Mouse (Mus musculus) E14TG2a.4 (cell line): ENCODE measurements at regions not wholly inside any gene's neighbourhood (a gene's known extent, or its start where the extent isn't known, plus 50 kb on each side); places are given as distances from the start of the nearest gene placed in this dataset.
"Not testable (repeated sequence)": the region's sequence is repeated elsewhere in the genome, so short reads cannot be mapped to it uniquely, and the experiment has no call there.

Source experiments
- H3K27me3 ChIP-seq: 2 replicates; pipeline ENCODE4 v1.6.1; 2014; ENCODE audit warnings: low read length, control low read depth; ENCODE audit not compliant: insufficient read depth
- H3K36me3 ChIP-seq: 2 replicates; pipeline ENCODE4 v1.6.1; 2014; ENCODE audit warnings: low read length, control low read depth; ENCODE audit not compliant: insufficient read depth
- H3K4me1 ChIP-seq: replicated peaks from 2 replicates; pipeline ENCODE4 v1.6.1; 2014; ENCODE audit warnings: low read depth, low read length, control low read depth
- H3K4me3 ChIP-seq: replicated peaks from 2 replicates; pipeline ENCODE4 v1.5.1; 2014; ENCODE audit warnings: mild to moderate bottlenecking, low read length
- H3K9me3 ChIP-seq: 2 replicates; pipeline ENCODE4 v1.6.1; 2014; ENCODE audit warnings: low read length, control low read depth
- CTCF ChIP-seq: conservative IDR thresholded peaks from 2 replicates; pipeline ENCODE4 v1.5.1; 2014; ENCODE audit warnings: low read length
- NANOG ChIP-seq: IDR thresholded peaks from 2 replicates; pipeline ENCODE4 v1.6.1; 2014; ENCODE audit warnings: borderline replicate concordance, low read length, mixed read lengths
- POU5F1 ChIP-seq: IDR thresholded peaks from 2 replicates; pipeline ENCODE4 v1.6.1; 2014; ENCODE audit warnings: low read length, borderline replicate concordance

DNA sequence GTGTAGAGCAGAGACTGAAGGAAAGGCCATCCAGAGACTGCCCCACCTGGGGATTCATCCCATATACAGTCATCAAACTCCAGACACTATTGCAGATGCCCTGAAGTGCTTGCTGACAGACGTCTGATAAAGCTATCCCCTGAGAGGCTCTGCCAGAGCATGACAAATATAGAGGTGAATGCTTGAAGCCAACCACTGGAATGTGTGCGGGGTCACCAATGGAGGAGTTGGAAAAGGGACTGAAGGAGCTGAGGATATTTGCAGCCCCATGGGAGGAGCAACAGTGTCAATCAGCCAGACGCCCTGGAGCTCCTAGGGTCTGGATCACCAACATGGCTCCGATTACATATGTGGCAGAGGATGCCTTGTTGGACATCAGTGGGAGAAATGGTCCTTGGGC, 392.1 kb upstream of the Oprm1 start:
- no peaks in the 10 kb centered on the region for H3K27me3 ChIP-seq
- H3K4me3 ChIP-seq = no peak overlapping the region
- no peaks in the 10 kb centered on the region for H3K9me3 ChIP-seq
- no peaks in the 10 kb centered on the region for H3K4me1 ChIP-seq
- H3K36me3 ChIP-seq = no peaks in the 10 kb centered on the region
- no peak for TF ChIP-seq CTCF
- no peak for TF ChIP-seq NANOG
- no peak for TF ChIP-seq POU5F1

- H3K4me3 ChIP-seq = no peak overlapping the region
- TF ChIP-seq NANOG (no peak), CTCF (no peak), POU5F1 (no peak)
These were observed 386.6 kb upstream of the Oprm1 start for GRCm38 (mm10) chr10:6371666-6372065.

DNA sequence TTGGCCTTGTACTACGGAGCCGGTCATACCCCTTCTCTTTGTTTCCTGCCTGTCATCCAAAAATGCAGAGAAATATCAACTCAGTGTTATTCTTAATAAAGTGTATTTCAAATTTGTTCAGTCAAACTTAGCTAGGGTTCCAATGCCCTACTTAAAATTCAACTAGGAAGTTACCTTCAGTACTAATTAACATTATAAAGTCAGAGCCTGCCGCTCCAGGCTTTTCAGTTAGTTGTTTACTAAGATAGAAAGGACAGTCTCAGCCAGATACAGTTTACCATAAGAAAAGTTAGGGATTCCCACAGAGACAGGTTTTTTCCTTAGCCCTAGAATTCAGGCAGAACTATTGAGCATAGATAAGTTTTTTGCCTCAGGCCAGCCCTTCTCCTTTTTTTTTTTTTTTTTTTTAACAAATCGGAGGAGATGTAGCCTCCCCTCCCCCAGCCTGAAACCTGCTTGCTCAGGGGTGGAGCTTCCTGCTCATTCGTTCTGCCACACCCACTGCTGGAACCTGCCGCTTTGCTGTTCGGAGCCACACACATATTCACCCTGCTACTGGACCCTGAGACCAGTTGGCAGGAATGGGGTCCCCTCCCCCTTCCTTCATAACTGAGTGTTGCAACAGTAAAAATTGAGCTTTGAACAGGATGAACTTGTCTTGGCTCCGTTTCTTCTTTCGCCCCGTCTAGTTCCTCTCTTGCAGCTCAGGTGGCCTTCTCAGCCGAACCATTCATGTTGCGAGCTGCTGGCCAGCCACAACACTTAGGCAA, 340.8 kb upstream of the Oprm1 start:
- not testable (repeated sequence) for H3K36me3 ChIP-seq, H3K27me3 ChIP-seq, H3K4me1 ChIP-seq, H3K4me3 ChIP-seq
- peaks cover 62% of the 10 kb centered on the region for H3K9me3 ChIP-seq

More at GRCm38 (mm10) chr10:6371666-6372065, 386.6 kb upstream of the Oprm1 start:
- Histone ChIP-seq H3K4me1 (no peaks in the 10 kb centered on the region), H3K36me3 (no peaks in the 10 kb centered on the region), H3K9me3 (no peaks in the 10 kb centered on the region), H3K27me3 (no peaks in the 10 kb centered on the region)

GRCm38 (mm10) chr10:6418234-6418633, 340.1 kb upstream of the Oprm1 start:
- not testable (repeated sequence) for H3K36me3 ChIP-seq, H3K4me1 ChIP-seq, H3K4me3 ChIP-seq, H3K27me3 ChIP-seq
- H3K9me3 ChIP-seq = peaks cover 59% of the 10 kb centered on the region

- Histone ChIP-seq H3K4me1 (no peaks in the 10 kb centered on the region), H3K27me3 (no peaks in the 10 kb centered on the region), H3K4me3 (no peak overlapping the region), H3K9me3 (peaks cover 19% of the 10 kb centered on the region), H3K36me3 (no peaks in the 10 kb centered on the region)
- TF ChIP-seq POU5F1 = no peak
- TF ChIP-seq NANOG = no peak
- no peak for TF ChIP-seq CTCF
These were observed 292.5 kb upstream of the Oprm1 start for GRCm38 (mm10) chr10:6465824-6466223.

DNA sequence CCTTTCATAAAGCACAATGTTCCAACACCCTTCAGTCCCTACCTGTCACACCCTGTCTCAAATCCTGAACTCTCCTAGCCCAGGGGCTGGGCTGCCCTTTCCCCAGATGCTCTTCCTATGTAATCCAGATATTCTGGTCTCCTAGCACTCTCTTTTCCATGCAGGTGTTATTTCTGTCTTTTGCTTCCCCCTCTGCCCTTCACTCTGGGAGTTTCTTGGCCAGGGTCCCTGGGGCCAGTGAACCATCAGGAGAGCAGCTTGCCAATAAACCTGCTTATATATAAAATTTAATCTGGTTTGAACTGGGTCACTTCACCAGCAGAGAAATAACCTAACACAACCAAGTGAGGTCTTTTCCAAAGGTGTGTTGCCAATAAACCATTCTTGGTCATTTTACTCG, 278.0 kb upstream of the Oprm1 start:
- no peaks in the 10 kb centered on the region for H3K27me3 ChIP-seq
- TF ChIP-seq POU5F1 = no peak
- no peak for TF ChIP-seq NANOG
- no peak for TF ChIP-seq CTCF
- H3K36me3 ChIP-seq = no peaks in the 10 kb centered on the region
- H3K4me3 ChIP-seq = no peak overlapping the region
- H3K4me1 ChIP-seq = no peaks in the 10 kb centered on the region
- H3K9me3 ChIP-seq = no peaks in the 10 kb centered on the region

DNA sequence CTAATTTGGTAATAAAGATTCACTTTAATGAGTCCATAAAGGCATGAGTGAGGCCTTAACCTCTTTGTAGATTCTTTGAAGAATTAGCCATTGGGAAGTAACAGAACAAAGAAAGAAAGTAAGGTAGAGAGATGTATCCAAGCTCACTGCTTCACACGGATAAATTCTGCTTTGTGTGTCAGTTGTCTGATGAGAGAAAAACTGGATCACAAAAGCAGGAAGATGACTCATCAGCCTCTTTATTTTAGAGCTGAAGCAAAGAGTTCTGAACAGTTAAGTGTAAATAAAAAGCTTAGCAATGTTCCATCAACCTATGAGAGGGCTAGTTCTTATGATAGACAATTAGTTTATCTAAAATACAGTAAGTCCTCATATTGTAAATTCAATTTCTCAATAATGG, 269.7 kb upstream of the Oprm1 start:
- no peak overlapping the region for H3K4me3 ChIP-seq
- no peaks in the 10 kb centered on the region for H3K9me3 ChIP-seq

GRCm38 (mm10) chr10:6492694-6493093, 265.6 kb upstream of the Oprm1 start:
- no peaks in the 10 kb centered on the region for H3K4me1 ChIP-seq
- no peak overlapping the region for H3K4me3 ChIP-seq
- H3K36me3 ChIP-seq = no peaks in the 10 kb centered on the region
- H3K27me3 ChIP-seq = no peaks in the 10 kb centered on the region
- H3K9me3 ChIP-seq = no peaks in the 10 kb centered on the region
- no peak for TF ChIP-seq CTCF
- TF ChIP-seq NANOG = no peak
- no peak for TF ChIP-seq POU5F1

More for the DNA sequence above, 269.7 kb upstream of the Oprm1 start:
- H3K27me3 ChIP-seq = no peaks in the 10 kb centered on the region
- H3K36me3 ChIP-seq = no peaks in the 10 kb centered on the region
- no peak for TF ChIP-seq POU5F1
- no peak for TF ChIP-seq NANOG
- no peak for TF ChIP-seq CTCF
- no peaks in the 10 kb centered on the region for H3K4me1 ChIP-seq

- TF ChIP-seq CTCF (no peak), NANOG (no peak), POU5F1 (no peak)
- Histone ChIP-seq H3K36me3 (no peaks in the 10 kb centered on the region), H3K27me3 (no peaks in the 10 kb centered on the region), H3K4me3 (no peak overlapping the region), H3K9me3 (no peaks in the 10 kb centered on the region), H3K4me1 (no peaks in the 10 kb centered on the region)
These were observed 263.2 kb upstream of the Oprm1 start for GRCm38 (mm10) chr10:6495081-6495480.

DNA sequence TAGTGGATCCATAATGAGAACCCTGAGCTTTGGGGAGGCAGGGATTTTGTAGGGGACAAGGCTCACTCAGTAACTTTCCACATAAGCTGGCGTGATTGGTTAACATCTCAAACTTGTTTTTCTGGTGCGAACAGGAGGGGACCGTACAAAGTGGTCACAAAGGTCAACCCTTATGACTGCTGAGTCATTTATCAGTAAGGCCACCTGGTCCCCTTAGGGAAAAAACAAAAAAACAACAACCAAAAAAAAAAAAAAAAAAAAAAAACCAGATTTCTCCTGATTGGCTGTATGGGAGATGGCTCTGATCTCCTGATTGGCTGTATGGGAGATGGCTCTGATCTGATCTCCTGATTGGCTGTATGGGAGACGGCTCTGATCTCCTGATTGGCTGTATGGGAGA, 244.0 kb upstream of the Oprm1 start:
- Histone ChIP-seq H3K36me3 (no peaks in the 10 kb centered on the region), H3K4me3 (no peak overlapping the region), H3K27me3 (no peaks in the 10 kb centered on the region), H3K9me3 (no peaks in the 10 kb centered on the region), H3K4me1 (no peaks in the 10 kb centered on the region)
- no peak for TF ChIP-seq NANOG
- TF ChIP-seq POU5F1 = no peak
- no peak for TF ChIP-seq CTCF
